Mouse (Mus musculus) lung, postnatal 14 days (tissue): ENCODE data around the gene Sgk2.

Experiments
- DNase-seq: peaks from one replicate; pipeline ENCODE4 v3.0.0; 2021

The Sgk2 gene

GRCm38 (mm10) chr2:162987218-162987617, at the start of gene Sgk2:
Sgk2 (plus strand) TSS chr2:162987330.
- no peak for DNase-seq

GRCm38 (mm10) chr2:162939562-162939961, 47.6 kb upstream of the Sgk2 start:
- DNase-seq: no peak

GRCm38 (mm10) chr2:162943148-162943846, 43.8 kb upstream of the Sgk2 start, which contains the start of gene L3mbtl1:
L3mbtl1 (plus strand) TSS chr2:162943472.
- peak; percentile 10 for DNase-seq

- DNase-seq: no peak
Measured at GRCm38 (mm10) chr2:162943931-162944330, 43.2 kb upstream of the Sgk2 start.

GRCm38 (mm10) chr2:162946964-162947363, 40.2 kb upstream of the Sgk2 start:
- DNase-seq: no peak

GRCm38 (mm10) chr2:162947736-162948135, 39.4 kb upstream of the Sgk2 start:
- peak; percentile 12 for DNase-seq

- no peak for DNase-seq
Measured at GRCm38 (mm10) chr2:162948221-162948620, 38.9 kb upstream of the Sgk2 start.

- DNase-seq: no peak
Measured at GRCm38 (mm10) chr2:162950776-162951175, 36.4 kb upstream of the Sgk2 start.

GRCm38 (mm10) chr2:162956843-162957242, 30.3 kb upstream of the Sgk2 start:
- DNase-seq: no peak

- no peak for DNase-seq
Measured at GRCm38 (mm10) chr2:162961321-162961720, 25.8 kb upstream of the Sgk2 start.

GRCm38 (mm10) chr2:162966734-162967133, 20.4 kb upstream of the Sgk2 start:
- DNase-seq: no peak

GRCm38 (mm10) chr2:162968357-162968756, 18.8 kb upstream of the Sgk2 start:
- DNase-seq: peak; percentile 53

GRCm38 (mm10) chr2:162969101-162969500, 18.0 kb upstream of the Sgk2 start:
- no peak for DNase-seq

GRCm38 (mm10) chr2:162970896-162971295, 16.2 kb upstream of the Sgk2 start:
- no peak for DNase-seq

GRCm38 (mm10) chr2:162972752-162973151, 14.4 kb upstream of the Sgk2 start:
- no peak for DNase-seq

GRCm38 (mm10) chr2:162973206-162973605, 13.9 kb upstream of the Sgk2 start:
- DNase-seq: no peak

- DNase-seq: no peak
Measured at GRCm38 (mm10) chr2:162973637-162974036, 13.5 kb upstream of the Sgk2 start.

- DNase-seq: no peak
Measured at GRCm38 (mm10) chr2:162975157-162975775, 11.9 kb upstream of the Sgk2 start.

- peak; percentile 53 for DNase-seq
Measured at GRCm38 (mm10) chr2:162976001-162976400, 11.1 kb upstream of the Sgk2 start.

GRCm38 (mm10) chr2:162984381-162984780, 2.7 kb upstream of the Sgk2 start:
- no peak for DNase-seq

- peak; percentile 52 for DNase-seq
Measured at GRCm38 (mm10) chr2:162985923-162986322, 1.2 kb upstream of the Sgk2 start.

GRCm38 (mm10) chr2:162986764-162987163, 366 bp upstream of the Sgk2 start:
- no peak for DNase-seq

GRCm38 (mm10) chr2:162988235-162988634, 1.1 kb downstream of the Sgk2 start:
- no peak for DNase-seq

GRCm38 (mm10) chr2:162991394-162992083, 4.4 kb downstream of the Sgk2 start:
- DNase-seq: no peak
